Mouse (Mus musculus) ES-Bruce4 (cell line): ENCODE results near the gene Ikbke.

Experiments
- CTCF ChIP-seq: IDR thresholded peaks from one replicate; pipeline ENCODE4 v1.8.1; 2011; ENCODE audit warnings: low read depth, low read length
- EP300 ChIP-seq: IDR thresholded peaks from 2 replicates; pipeline ENCODE4 v1.6.1; 2011; ENCODE audit warnings: low read depth, low read length; ENCODE audit not compliant: insufficient read depth
- POLR2A ChIP-seq: IDR thresholded peaks from one replicate; pipeline ENCODE4 v1.8.1; 2011; ENCODE audit warnings: low read length; ENCODE audit not compliant: insufficient read depth

- no peak for TF ChIP-seq POLR2A
- no peak for TF ChIP-seq EP300
- no peak for TF ChIP-seq CTCF
Measured at GRCm38 (mm10) chr1:131284616-131285015, 5.2 kb upstream of the Ikbke start.
